Mouse (Mus musculus): ENCODE results near the gene Ypel2. TPM values are rescaled to one million over a fixed set of nuclear protein-coding genes. Genes with fewer than 3 reads are reported as not detected.
A peak's percentile ranks its signal among the peaks of the same experiment; 100 is the strongest.

Gene Ypel2
- total RNA-seq, 2 experiments from 2014 or later = 6.0 to 6.4 TPM

- DNase-seq = no peak
- intact Hi-C loops (cut with DNase I) = no loop called here
Measured at GRCm38 (mm10) chr11:86963698-86964097, 29.8 kb downstream of the Ypel2 start.

DNA sequence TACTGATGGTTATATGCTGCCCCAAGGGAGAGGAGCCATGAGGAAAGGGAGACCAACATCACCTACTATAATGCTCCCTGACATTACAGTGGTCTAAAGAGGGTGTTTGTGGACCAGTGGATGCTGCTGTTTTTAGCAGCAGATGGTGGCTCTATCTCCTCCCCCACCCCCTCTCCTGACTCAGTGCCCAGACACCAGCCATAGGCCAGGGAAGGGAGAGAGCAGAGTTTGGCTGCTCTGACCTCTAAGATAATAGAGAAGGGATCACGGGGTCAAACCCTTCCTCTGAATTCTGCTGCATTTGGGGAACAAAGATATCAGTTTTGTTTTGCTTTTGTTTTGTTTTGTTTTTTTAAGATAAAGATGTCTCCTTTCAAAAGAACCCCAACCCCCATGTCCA, 30.5 kb downstream of the Ypel2 start:
- peak; percentile 36 for DNase-seq
- intact Hi-C loops (cut with DNase I) = no loop called here

DNA sequence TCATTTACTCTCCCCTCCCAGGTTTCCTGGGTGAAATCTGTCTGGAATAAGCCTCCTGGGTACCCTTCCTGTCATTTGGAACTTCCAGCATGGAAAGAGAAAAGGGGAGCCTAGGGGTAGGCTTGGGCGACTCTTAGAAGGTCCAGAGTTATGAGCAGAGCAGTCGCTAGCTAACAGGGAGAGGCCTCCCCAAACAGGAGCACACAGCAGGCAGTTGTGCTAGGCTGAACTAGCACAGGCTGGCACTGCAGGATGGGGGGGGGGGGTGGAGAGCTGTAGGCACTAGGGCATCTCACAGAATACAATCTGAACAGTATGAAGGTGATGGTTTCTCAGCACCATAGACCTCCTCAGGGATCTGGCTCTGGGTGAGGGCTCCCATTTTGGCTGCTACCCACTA, 31.1 kb downstream of the Ypel2 start:
- intact Hi-C loops (cut with DNase I) = no loop called here
- no peak for DNase-seq

DNA sequence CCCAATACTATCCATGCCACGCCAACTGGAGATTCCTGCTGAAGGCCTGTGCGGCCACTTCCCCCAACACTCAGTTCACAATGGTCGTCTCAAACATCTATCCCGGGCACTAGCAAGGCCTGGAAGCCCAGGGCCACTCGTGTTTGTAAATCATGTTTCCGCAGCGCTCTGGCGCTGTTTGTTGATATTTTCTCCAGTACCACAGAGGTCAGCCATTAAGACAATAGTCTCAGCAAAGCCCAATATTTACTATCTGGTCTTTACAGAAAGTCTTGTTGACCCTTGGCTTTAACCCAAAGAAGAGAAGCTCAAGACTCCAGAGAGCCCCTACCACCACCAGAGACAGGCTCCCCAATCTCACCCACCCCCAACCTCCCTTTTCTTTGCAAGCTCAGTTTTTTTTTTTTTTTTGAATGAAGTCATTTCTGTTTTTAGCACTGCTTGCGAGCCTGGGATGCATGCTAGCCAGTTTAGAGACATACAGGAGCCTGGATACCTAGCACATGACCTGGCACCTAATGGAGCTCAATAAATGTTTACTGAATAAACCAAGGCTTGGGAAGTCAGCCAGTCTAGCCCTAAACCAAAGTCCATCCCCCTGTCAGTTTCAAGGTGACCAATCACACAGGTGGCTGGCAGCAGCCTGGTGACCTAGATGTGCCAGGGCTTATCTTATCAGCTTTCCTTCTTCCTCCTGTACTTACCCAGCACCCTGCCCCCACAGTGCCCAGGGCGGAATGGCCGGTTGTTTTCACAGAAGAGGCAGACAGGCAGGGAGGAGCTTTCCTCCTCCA, 31.8 kb downstream of the Ypel2 start:
- no peak for DNase-seq

DNA sequence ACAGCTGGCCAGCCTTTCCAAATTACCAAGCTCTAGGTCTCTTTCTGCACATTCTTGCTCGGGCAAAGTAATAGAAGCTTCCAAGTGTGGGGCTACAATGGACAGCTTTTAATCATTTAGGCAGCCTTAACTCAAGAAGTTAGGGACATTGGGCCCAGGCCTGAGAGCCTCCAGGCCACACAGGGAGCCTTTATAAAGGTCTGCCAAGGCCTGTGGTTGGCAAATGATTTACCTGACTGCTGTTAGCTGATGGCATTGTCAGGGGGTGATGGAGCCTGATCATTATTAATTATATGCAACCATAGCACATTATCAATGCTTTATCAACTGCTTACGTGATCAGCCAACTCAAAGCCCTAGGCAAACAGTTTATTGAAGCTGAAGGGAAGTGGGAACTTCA, 33.2 kb downstream of the Ypel2 start:
- intact Hi-C loops (cut with DNase I) = no loop called here
- no peak for DNase-seq

More for the DNA sequence above, 31.8 kb downstream of the Ypel2 start:
- intact Hi-C loops (cut with DNase I) = no loop called here

DNA sequence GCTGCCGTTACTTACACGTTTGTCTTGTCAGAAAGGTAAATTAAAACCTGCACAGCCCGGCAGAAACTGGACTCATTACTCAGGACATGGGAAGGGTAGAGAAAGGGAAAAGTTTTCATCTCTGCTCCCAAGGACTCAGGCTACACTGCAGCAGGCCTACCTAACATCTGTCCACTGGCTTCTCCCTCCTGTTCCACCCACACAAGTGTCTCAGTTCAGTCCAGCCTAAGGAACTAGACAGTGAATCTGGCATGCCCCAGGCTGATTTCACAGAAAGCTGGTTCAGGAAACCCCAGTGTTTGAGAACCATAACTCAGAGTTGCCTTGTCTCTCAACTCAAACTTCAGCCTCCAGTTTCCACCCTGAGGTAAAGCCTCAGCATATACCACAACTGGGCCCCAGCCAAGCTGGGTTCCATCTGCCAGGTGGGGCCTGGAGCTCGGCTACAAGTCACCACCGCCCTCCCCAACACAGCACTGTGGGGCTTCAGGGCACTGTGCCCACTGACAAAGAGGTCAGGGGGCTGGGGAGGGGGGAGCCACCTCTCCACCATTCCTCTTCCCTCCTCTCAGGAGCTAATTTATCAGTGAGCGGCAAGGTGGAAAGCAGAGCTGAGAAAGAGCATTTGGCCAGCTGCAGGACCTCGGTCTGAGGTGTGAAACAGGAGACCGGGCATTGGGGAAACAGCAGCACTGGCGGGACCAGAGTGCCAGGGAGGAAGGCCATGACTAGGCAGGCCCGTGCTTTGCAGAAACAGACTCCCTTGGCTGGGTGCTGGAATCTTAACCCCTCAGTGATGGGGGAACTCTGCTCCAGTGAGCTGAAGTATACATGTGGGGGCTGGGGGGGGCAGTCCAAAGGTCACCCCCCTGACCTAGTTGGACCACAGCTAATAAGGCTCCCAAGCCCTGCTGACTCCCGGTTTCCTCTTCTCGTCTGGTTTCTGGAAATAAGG, 34.5 kb downstream of the Ypel2 start:
- intact Hi-C loops (cut with DNase I) = no loop called here

GRCm38 (mm10) chr11:86958182-86958581, 35.3 kb downstream of the Ypel2 start:
- DNase-seq = no peak
- intact Hi-C loops (cut with DNase I) = no loop called here

More for the DNA sequence above, 34.5 kb downstream of the Ypel2 start:
- DNase-seq = peak; percentile 45

DNA sequence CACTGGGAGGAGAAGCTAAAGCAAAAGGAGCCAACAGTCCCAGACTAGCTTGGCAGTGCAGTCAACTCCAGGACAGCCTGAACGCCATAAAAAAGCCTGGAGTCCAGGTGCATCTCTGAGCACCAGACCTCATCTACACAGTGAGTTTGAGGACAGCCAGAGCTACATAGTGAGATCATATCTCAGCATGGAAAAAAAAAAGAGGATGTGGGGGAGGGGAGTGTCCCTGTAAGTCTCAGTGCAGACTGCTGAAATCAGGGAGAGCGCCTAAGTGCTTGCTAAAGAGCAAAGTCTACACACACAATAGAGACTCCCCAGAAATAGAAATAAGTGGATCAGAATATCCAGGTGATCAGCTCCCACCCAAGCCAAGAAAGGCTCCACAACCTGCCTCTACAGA, 37.1 kb downstream of the Ypel2 start:
- intact Hi-C loops (cut with DNase I) = no loop called here
- no peak for DNase-seq

- intact Hi-C loops (cut with DNase I) = no loop called here
- no peak for DNase-seq
Measured at GRCm38 (mm10) chr11:86954616-86955270, 38.8 kb downstream of the Ypel2 start.

- intact Hi-C loops (cut with DNase I) = no loop called here
Measured at GRCm38 (mm10) chr11:86953096-86953495, 40.4 kb downstream of the Ypel2 start.

GRCm38 (mm10) chr11:86952659-86953058, 40.8 kb downstream of the Ypel2 start:
- intact Hi-C loops (cut with DNase I) = no loop called here
- DNase-seq = no peak

More at GRCm38 (mm10) chr11:86953096-86953495, 40.4 kb downstream of the Ypel2 start:
- DNase-seq = no peak

- DNase-seq = no peak
- intact Hi-C loops (cut with DNase I) = no loop called here
Measured at GRCm38 (mm10) chr11:86951672-86952071, 41.8 kb downstream of the Ypel2 start.

DNA sequence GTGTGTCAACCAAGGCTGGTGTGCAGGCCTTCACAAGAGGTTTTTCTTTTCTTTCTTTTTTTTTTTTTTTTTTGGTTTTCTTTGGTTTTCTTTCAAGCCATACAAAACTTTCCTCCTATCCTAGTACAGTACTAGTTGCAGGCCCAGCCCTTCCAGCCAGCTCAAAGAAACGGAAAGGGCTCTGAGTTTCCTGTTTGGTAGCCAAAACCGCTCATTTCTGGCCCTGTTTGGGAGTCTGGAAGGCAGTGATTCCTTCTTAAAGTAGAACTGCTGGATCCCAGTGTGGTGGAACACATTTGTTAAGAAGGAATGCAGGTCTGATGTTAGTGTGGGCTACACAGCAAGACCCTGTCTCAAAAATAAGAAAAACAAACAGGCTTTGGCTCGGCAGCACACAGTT, 43.0 kb downstream of the Ypel2 start:
- no peak for DNase-seq
- intact Hi-C loops (cut with DNase I) = no loop called here

- no peak for DNase-seq
- intact Hi-C loops (cut with DNase I) = no loop called here
Measured at GRCm38 (mm10) chr11:86949951-86950441, 43.5 kb downstream of the Ypel2 start.

DNA sequence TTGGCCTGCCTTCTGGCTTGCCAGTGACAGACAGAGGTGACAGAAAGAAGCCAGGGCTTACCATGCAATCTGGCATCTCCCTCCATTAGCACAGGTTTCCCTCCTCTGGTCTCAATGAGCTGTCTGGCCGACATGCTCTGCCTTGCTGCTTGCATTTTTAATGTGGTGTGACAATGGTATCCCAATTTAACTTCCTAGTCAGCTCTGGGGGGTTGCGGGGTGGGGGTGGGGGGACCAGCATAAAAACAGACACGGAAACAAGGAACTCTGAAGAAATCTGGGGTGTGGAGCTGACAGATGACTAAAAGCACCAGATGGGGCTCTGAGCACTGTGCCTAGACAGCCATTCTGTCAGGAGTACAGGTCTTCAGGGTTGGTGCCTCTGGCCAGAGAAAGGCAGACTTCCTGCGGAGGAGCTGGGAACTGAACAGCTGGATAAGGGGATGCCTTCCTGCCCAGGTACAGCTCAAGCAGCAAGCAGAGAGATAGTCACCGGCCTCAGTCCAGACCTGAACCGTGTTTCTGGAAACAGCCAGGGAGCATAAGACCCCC, 46.8 kb downstream of the Ypel2 start:
- intact Hi-C loops (cut with DNase I) = no loop called here
- DNase-seq = no peak

GRCm38 (mm10) chr11:86945933-86946332, 47.6 kb downstream of the Ypel2 start:
- intact Hi-C loops (cut with DNase I) = no loop called here
- no peak for DNase-seq

DNA sequence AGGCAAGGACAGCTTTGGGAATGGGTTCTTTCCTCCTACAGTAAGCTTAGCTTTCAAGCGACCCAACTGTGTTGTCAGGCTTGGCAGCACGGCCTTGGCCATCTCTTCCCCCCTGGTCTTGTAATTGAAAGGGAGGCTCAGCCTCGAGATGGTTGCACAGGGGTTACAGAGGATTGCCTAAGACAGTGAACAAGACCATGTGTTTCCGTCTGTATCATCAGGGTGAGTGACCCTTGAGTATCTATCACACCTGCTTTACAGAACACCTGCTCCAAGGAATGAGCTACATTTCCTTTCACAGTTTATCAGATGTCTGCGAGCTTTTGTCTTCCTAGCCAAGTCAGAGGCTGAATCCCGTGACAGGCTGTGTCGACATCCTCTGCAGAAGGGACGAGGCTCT, 48.4 kb downstream of the Ypel2 start:
- intact Hi-C loops (cut with DNase I) = no loop called here
- DNase-seq = no peak

- no peak for DNase-seq
- intact Hi-C loops (cut with DNase I) = no loop called here
Measured at GRCm38 (mm10) chr11:86944539-86944938, 49.0 kb downstream of the Ypel2 start.

- DNase-seq = no peak
- intact Hi-C loops (cut with DNase I) = no loop called here
Measured at GRCm38 (mm10) chr11:86941904-86942303, 51.6 kb downstream of the Ypel2 start.

DNA sequence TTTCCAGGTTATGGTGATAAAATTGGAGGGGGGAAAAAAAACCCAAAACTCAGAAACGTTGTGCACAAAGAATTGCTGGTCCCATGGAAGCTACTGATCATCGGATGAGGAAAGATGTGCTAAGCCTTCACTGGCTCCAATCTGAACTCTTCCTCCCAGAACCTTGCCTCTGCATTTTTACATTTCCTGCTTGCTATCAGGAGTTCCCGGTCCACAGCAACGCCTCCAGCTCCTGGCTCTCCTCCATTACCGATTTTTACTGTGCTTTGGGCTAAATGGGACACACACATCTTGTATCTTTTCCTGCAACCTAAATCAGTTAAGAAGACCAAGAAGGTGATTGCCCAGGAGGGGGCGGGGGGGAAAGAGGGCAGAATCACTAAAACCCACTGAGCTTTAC, 54.0 kb downstream of the Ypel2 start:
- DNase-seq = no peak
- intact Hi-C loops (cut with DNase I) = no loop called here

GRCm38 (mm10) chr11:86938551-86938950, 55.0 kb downstream of the Ypel2 start:
- intact Hi-C loops (cut with DNase I) = no loop called here
- no peak for DNase-seq

Measured in left cerebral cortex, postnatal 4 days (tissue).